Comparison of ENCODE assay signal across 13 mouse cellular contexts in genomic region chr1:161894553-161894952, GRCm38 (mm10). TPM values are rescaled to one million over a fixed set of nuclear protein-coding genes. Genes with fewer than 3 reads are reported as not detected.
A peak's percentile ranks its signal among the peaks of the same experiment; 100 is the strongest.
DNase-seq lines count a peak whose midpoint lies in the region; ATAC-seq lines count a peak whose summit lies in the region.
"Had no signal": no experiment of that assay in that cellular context is flagged by ENCODE, and none has a peak within 500 bp of the region (broad histone marks: within the 10 kb centered on the region; RNA-seq: fewer than 3 reads in every experiment).

No protein-coding gene starts in this region.

- H3K9me3 ChIP-seq in midbrain, embryonic 10.5 days (replicated peaks) = no peaks in the 10 kb centered on the region

- H3K4me1 ChIP-seq in midbrain, embryonic 10.5 days = 0 out of 2 replicates have a peak, but pooled peaks cover 5% of the 10 kb centered on the region

- no peak overlapping the region for H3K4me3 ChIP-seq in midbrain, embryonic 10.5 days

- ATAC-seq in erythroid progenitor cell, adult 5-6 weeks (replicated peaks; ENCODE audit: low FRiP score, poor library complexity, severe bottlenecking) = peak; percentile 93
- 0 out of 2 replicates have a peak, but pooled peaks have one; percentile 11 for ATAC-seq in megakaryocyte, adult 5-6 weeks (ENCODE audit: poor library complexity, severe bottlenecking)
- ATAC-seq: hindbrain, embryonic 16.5 days had no signal

- WGBS in midbrain, embryonic 10.5 days = 69% methylated on average over 2 of the region's 2 CpGs

- DNase-seq in embryo, embryonic 10 days (ENCODE audit: low spot score) = peak; percentile 50
- DNase-seq in embryo, embryonic 10.5 days (ENCODE audit: low spot score) = no peak
- peak; percentile 91 for DNase-seq in 416B (ENCODE audit: low read depth)
- DNase-seq in midbrain, embryonic 10.5 days (ENCODE audit: low spot score) = no peak
- no peak for DNase-seq in kidney, postnatal 14 days
- no peak for DNase-seq in adrenal gland, adult 18-20 months (ENCODE audit: low spot score in 2 of 2)
- DNase-seq: cerebellum, adult 11 months; heart, adult 18-20 months; kidney, postnatal 25 days; lung, postnatal 14 days had no signal

- H3K27me3 ChIP-seq in midbrain, embryonic 10.5 days (ENCODE audit: low read depth, poor library complexity, severe bottlenecking) = no peaks in the 10 kb centered on the region

- H3K36me3 ChIP-seq in midbrain, embryonic 10.5 days = no peaks in the 10 kb centered on the region

- no peak overlapping the region for H3K27ac ChIP-seq in midbrain, embryonic 10.5 days (replicated peaks)

RNA-seq across cellular contexts. Expression of gene Suco, which starts 18.1 kb away (rescaled TPM):
- total RNA-seq in erythroid progenitor cell, adult 5-6 weeks (2015; ENCODE audit: low replicate concordance) = 142 and 160 TPM in 2 replicates
- 248 and 268 TPM in 2 replicates for total RNA-seq in erythroid progenitor cell, adult 5-6 weeks (2017; ENCODE audit: low replicate concordance)
- total RNA-seq in megakaryocyte, adult 5-6 weeks (2015) = 23.0 and 26.4 TPM in 2 replicates
- total RNA-seq in megakaryocyte, adult 5-6 weeks (2017) = 52.0 and 61.3 TPM in 2 replicates
- 19.0 and 20.8 TPM in 2 replicates for polyA plus RNA-seq in midbrain, embryonic 10.5 days (2016; fragmentation: Nextera tagmentation; extraction: Ambion mirVana)
- total RNA-seq in adrenal gland, adult 18-20 months (2021) = 10 to 100 TPM; 39.1 to 44.6 TPM

Comparison
In these comparisons a context has a peak if more than half of its experiments do, and no peak if none do; other contexts are left out.
1. DNase-seq: peak in embryo, embryonic 10 days (single experiment) and 416B (single experiment); none in embryo, embryonic 10.5 days (single experiment), midbrain, embryonic 10.5 days (single experiment), kidney, postnatal 14 days (single experiment) and adrenal gland, adult 18-20 months (0 of 2).